Mouse (Mus musculus) B cell, adult 62 days (primary cell): ENCODE measurements around the gene Gemin2. TPM values are rescaled to one million over a fixed set of nuclear protein-coding genes. Genes with fewer than 3 reads are reported as not detected.

Experiments used
- total RNA-seq: library from RNA; stranded (reverse); gene quantifications from 4 replicates; pipeline ENCODE4 v1.2.4, GENCODE M21; 2023

Gemin2 gene
- total RNA-seq, result 12.7 to 17.2 TPM (median 15.2 TPM) in 4 replicates

DNA sequence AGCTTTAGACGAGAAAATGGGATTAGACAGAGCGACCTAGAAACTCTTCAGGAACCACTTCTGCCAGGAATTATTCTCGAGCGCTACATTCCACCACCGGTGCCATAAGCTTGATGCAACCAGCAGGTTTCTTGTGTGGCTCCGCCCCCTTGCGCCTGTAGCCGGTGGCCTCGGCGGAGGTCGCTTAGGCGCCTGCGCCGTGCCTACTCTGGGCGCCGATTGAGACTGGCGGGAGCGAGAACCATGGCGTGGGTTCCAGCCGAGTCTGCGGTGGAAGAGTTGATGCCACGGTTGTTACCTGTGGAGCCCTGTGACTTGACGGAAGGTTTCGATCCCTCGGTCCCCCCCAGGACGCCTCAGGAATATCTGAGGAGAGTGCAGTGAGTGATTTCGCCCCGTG, at the start of gene Gemin2:
Gene Gemin2, plus strand, starts transcription at position 160 of the 400 bp plus-strand sequence.

DNA sequence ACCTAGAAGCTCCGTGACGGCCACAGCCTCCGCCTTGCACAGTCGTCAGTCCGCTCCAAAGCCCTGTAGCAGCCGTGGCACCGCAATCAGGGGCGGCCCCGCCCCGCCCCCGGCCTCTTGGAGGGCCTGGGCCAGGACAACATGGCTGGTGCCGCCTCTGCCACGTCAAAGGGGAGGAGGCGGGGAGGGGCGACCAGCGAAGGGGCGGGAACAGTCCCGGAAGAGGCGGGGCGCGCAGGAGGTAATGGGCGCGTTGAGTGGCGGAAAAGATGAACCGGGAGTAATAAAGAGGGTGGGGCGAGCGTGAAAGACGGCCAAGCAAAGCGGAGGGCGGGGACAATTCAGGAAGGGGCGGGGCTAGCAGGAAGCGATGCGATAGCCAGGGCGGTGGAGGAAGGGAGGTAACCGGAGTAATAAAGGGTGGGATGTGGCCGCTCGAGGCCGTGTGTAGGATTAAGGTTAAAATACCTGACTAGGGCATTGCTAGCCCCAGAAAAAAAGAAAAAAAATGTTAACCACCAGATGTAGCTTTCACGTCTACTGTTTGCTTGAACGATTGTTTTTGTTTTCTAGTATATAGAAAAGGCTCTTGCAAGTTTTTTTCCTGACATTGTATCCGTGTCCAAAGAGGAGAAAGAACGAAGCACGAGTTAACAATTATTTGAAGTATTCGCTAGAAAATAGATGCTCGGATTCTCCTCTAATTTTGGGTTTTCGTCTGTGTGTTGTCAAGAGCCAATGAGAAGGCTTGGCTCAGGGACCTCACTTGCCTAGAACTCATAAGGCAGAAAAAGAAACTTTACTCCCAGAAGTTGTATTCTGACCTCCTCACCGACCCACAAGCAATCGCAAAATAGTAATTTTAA, 1.1 kb upstream of the Gemin2 start, which contains the start of gene Sec23a:
Gene Sec23a, minus strand, starts transcription at position 174 of the 866 bp plus-strand sequence.

DNA sequence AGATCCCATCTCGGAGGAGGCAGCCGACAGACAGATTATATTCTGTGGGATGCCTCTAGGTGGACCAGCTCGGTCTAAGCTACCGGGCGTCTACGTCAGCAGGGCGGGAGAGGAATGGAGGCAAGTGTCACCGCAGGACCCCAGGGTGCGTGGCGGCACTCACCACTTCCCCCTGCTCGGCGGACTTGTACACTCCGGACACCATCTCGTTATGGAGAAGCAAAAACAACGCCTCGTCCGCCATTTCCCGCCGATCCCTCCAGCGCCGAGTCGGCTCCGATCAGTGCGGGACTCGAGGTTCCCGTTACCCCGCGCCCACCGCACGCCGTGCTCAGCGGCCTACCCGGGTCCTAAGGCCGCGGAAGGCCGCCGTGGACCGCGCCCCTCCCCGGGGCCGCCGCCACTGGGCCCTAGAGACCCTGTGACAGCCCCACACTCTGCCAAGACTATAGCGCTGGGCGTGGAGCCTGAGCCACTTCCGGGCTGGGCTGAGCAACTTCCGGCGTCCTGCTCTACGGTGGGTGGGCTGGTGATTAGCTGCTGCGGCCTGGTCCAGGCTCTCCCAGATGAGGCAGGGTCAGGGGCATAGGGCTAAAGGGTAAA, 47.9 kb downstream of the Gemin2 start, which contains the start of gene Trappc6b:
Gene Trappc6b, minus strand, starts transcription at position 480 of the 603 bp plus-strand sequence.

DNA sequence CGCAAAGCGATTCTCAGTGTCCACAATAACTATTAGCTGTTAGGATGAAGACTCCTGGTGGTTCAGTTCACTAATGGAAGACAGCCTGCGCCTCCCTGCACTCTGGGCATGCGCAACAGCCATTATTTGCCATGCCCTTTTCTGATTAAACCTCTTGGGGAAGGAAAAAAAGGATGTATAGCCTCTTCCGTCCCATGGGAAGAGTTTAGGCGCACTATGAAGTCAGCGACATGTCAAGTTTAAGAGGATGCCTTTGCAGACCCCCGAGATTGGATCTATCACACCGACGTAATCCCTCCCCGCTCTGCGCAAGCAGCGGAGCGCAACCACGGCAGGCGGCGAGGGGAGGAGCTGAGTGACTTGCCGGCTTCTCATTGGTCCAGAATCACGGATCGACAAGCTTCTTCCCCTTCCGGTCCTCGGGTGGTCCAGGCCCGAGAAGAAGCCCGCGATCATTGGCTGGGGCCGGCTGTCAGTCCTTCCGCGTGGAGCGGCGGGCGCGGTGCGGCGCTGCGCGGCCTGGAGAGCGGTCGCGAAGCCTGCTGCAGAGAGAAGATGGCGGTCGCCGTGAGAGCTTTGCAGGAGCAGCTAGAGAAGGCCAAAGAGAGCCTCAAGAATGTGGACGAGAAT, 53.4 kb downstream of the Gemin2 start, which contains the start of gene Pnn:
Gene Pnn, plus strand, starts transcription at position 437 of the 630 bp plus-strand sequence.

Other genes starting within 250 kb of the Gemin2 start
- gene Sec23a, start 1.4 kb upstream of the Gemin2 start, total RNA-seq, result 19.3 to 24.1 TPM (median 22.9 TPM) in 4 replicates
- 52.9 to 78.5 TPM (median 66.3 TPM) in 4 replicates for gene Trappc6b, start 48.1 kb downstream of the Gemin2 start, total RNA-seq
- 63.9 to 70.0 TPM (median 69.4 TPM) in 4 replicates for gene Pnn, start 53.5 kb downstream of the Gemin2 start, total RNA-seq
- 107 to 122 TPM (median 113 TPM) in 4 replicates for gene Mia2, start 82.4 kb downstream of the Gemin2 start, total RNA-seq
- gene Fbxo33, start 206.3 kb downstream of the Gemin2 start, total RNA-seq, result 42.5 to 51.5 TPM (median 48.3 TPM) in 4 replicates